Mouse (Mus musculus) cerebellum, adult 2 months (tissue): ENCODE measurements around the gene Dnah11.

ENCODE experiments used
- CTCF ChIP-seq: fragments of 200-500 bp; IDR thresholded peaks from 2 replicates; pipeline ENCODE4 v1.5.1; 2011; ENCODE audit warnings: low read depth, mild to moderate bottlenecking, control low read depth, low read length, moderate library complexity, borderline replicate concordance; ENCODE audit not compliant: insufficient read depth
- POLR2A ChIP-seq: fragments of 200-500 bp; IDR thresholded peaks from 2 replicates; pipeline ENCODE4 v1.6.1; 2011; ENCODE audit warnings: low read length, control low read depth, borderline replicate concordance; ENCODE audit not compliant: insufficient read depth

DNA sequence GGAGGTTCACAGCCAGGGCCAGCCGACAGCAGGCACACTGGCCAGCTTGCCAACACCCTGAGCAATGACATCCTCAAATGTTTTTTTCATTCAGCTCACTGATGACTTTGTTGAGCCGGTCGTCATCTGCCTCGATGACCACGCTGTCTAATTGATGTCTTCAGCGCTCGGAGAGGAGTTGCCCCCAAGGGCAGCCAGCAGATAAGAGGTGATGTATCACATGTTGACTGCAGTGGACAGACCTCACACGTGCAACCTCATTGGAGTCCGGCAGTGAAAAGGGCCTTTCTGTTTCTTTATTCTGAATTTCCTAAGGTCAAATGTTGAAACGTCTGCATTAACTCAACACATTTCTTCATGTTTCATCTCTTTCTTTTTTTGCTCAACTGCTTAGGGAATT is 363.5 kb downstream of the Dnah11 start:
- TF ChIP-seq CTCF = no peak
- TF ChIP-seq POLR2A = no peak
